Mouse (Mus musculus) hindbrain, embryonic 11.5 days (tissue): ENCODE measurements at regions not wholly inside any gene's neighbourhood (a gene's known extent, or its start where the extent isn't known, plus 50 kb on each side); places are given as distances from the start of the nearest gene placed in this dataset.

Experiments
- ATAC-seq: fragments of 200-750 bp; cut with Nextera tagmentation; 2 replicates; pipeline ENCODE4 v1.8.0; 2017; ENCODE audit warnings: mild to moderate bottlenecking, moderate TSS enrichment, moderate library complexity; ENCODE audit not compliant: low FRiP score
- DNase-seq: peaks from one replicate; pipeline ENCODE4 v3.0.0-alpha.2; 2015; ENCODE audit warnings: low spot score
- H3K27ac ChIP-seq: fragments of 300-500 bp; sonication (generic); 2 replicates; pipeline ENCODE4 v1.5.1; 2014; ENCODE audit warnings: mild to moderate bottlenecking, low read depth, low read length
- H3K27me3 ChIP-seq: fragments of 300-500 bp; sonication (generic); 2 replicates; pipeline ENCODE4 v1.6.1; 2014; ENCODE audit warnings: mild to moderate bottlenecking, low read length, moderate library complexity, mixed read lengths; ENCODE audit not compliant: control insufficient read depth, insufficient read depth
- H3K36me3 ChIP-seq: fragments of 300-500 bp; sonication (generic); 2 replicates; pipeline ENCODE4 v1.6.1; 2014; ENCODE audit warnings: mild to moderate bottlenecking, low read length, moderate library complexity, mixed read lengths; ENCODE audit not compliant: control insufficient read depth, insufficient read depth
- H3K4me1 ChIP-seq: fragments of 300-500 bp; sonication (generic); replicated peaks from 2 replicates; pipeline ENCODE4 v1.6.1; 2014; ENCODE audit warnings: low read length, mixed read lengths; ENCODE audit not compliant: control insufficient read depth, insufficient read depth
- H3K4me2 ChIP-seq: fragments of 300-500 bp; sonication (generic); replicated peaks from 2 replicates; pipeline ENCODE4 v1.6.1; 2014; ENCODE audit warnings: mild to moderate bottlenecking, low read depth, low read length
- H3K4me3 ChIP-seq: fragments of 300-500 bp; sonication (generic); 2 replicates; pipeline ENCODE4 v1.5.1; 2014; ENCODE audit warnings: low read depth, low read length
- H3K9ac ChIP-seq: fragments of 300-500 bp; sonication (generic); 2 replicates; pipeline ENCODE4 v1.6.1; 2014; ENCODE audit warnings: low read depth, low read length
- H3K9me3 ChIP-seq: fragments of 300-500 bp; sonication (generic); 2 replicates; pipeline ENCODE4 v1.6.1; 2016; ENCODE audit warnings: low read length; ENCODE audit not compliant: control insufficient read depth
- WGBS: fragments of 180-500 bp; shearing (Covaris S2); extraction: QIAGEN DNeasy Blood & Tissue Kit; methylation state at CpG from one replicate; pipeline ENCODE4 v1.1.7; 2014; 5-methylcytosine and 5-hydroxymethylcytosine counted together

GRCm38 (mm10) chr3:83709531-83709930 lies 56.6 kb upstream of the Sfrp2 start:
- Histone ChIP-seq H3K27me3 (no peaks in the 10 kb centered on the region), H3K9ac (no peak overlapping the region), H3K9me3 (no peaks in the 10 kb centered on the region), H3K4me3 (no peak overlapping the region), H3K4me1 (no peaks in the 10 kb centered on the region), H3K36me3 (no peaks in the 10 kb centered on the region), H3K27ac (no peak overlapping the region), H3K4me2 (no peak overlapping the region)
- ATAC-seq: no peak
- WGBS: 67% methylated on average over 1 of the region's 1 CpGs
- DNase-seq: no peak

- WGBS: 43% methylated on average over 10 of the region's 10 CpGs
- no peak overlapping the region for H3K9ac ChIP-seq
- ATAC-seq: no peak
Measured at GRCm38 (mm10) chr3:83710995-83711541, 55.1 kb upstream of the Sfrp2 start.

GRCm38 (mm10) chr3:83712355-83712754 lies 53.8 kb upstream of the Sfrp2 start:
- Histone ChIP-seq H3K9me3 (no peaks in the 10 kb centered on the region), H3K27me3 (no peaks in the 10 kb centered on the region), H3K4me1 (no peaks in the 10 kb centered on the region), H3K9ac (no peak overlapping the region), H3K36me3 (no peaks in the 10 kb centered on the region), H3K4me2 (no peak overlapping the region), H3K27ac (no peak overlapping the region), H3K4me3 (no peak overlapping the region)
- ATAC-seq (no peak), DNase-seq (no peak)
- 77% methylated on average over 2 of the region's 2 CpGs for WGBS

More at GRCm38 (mm10) chr3:83710995-83711541, 55.1 kb upstream of the Sfrp2 start:
- no peak overlapping the region for H3K4me2 ChIP-seq
- H3K4me3 ChIP-seq: no peak overlapping the region
- H3K4me1 ChIP-seq: no peaks in the 10 kb centered on the region
- no peaks in the 10 kb centered on the region for H3K9me3 ChIP-seq
- no peaks in the 10 kb centered on the region for H3K36me3 ChIP-seq
- H3K27me3 ChIP-seq: no peaks in the 10 kb centered on the region
- H3K27ac ChIP-seq: no peak overlapping the region
- no peak for DNase-seq

- Histone ChIP-seq H3K4me1 (no peaks in the 10 kb centered on the region), H3K9me3 (no peaks in the 10 kb centered on the region), H3K4me2 (no peak overlapping the region), H3K27ac (no peak overlapping the region), H3K4me3 (no peak overlapping the region), H3K27me3 (no peaks in the 10 kb centered on the region), H3K9ac (no peak overlapping the region), H3K36me3 (no peaks in the 10 kb centered on the region)
- WGBS: 63% methylated on average over 6 of the region's 6 CpGs
- no peak for DNase-seq
- no peak for ATAC-seq
Measured at GRCm38 (mm10) chr3:83714572-83714971, 51.5 kb upstream of the Sfrp2 start.
